ENCODE assay signal across 12 mouse cellular contexts in the genomic region with DNA sequence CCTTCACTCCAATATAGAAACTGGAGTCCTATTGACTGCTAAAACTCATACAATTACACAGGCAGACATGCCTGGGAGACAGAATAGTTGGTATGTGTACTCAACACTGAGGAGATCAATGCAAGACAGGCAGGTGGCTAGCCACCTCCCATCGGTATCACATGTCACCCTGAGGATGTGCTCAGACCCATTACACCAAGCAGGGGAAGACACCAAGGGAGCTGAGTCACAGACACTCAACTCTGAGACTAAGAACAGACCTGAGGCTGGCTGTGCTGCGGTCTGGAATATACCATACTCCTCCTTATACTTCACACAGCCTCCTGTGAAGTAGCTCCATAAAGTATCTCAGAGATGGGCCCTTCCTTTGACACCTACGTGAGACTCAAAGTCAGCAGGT.
DNase-seq lines count a peak whose midpoint lies in the region; ATAC-seq lines count a peak whose summit lies in the region.
"Had no signal": no experiment of that assay in that cellular context is flagged by ENCODE, and none has a peak within 500 bp of the region (broad histone marks: within the 10 kb centered on the region; RNA-seq: fewer than 3 reads in every experiment).

No protein-coding gene starts in this region.

- 0 out of 2 replicates have a peak, but pooled peaks have one; percentile 39 for ATAC-seq in erythroid progenitor cell, adult 5-6 weeks (replicated peaks; ENCODE audit: low FRiP score, poor library complexity, severe bottlenecking)
- ATAC-seq in megakaryocyte, adult 5-6 weeks (ENCODE audit: poor library complexity, severe bottlenecking): peak; percentile 79
- ATAC-seq: forebrain, embryonic 15.5 days had no signal

- peak; percentile 37 for DNase-seq in thymus, postnatal 0 days (ENCODE audit: low spot score)
- no peak for DNase-seq in thymus, postnatal 36 days
- no peak for DNase-seq in cerebellum, adult 9-11 months
- no peak for DNase-seq in lung, postnatal 10 days
- no peak for DNase-seq in left cerebral cortex, adult 11 months (ENCODE audit: low spot score)
- DNase-seq: cerebellum, postnatal 14 days; heart, postnatal 36 days; kidney, adult 11 months; lung, postnatal 4 days had no signal
